Mouse (Mus musculus): Measurements from ENCODE around the gene F830045P16Rik.

Gene F830045P16Rik

GRCm38 (mm10) chr2:129536377-129536776 is at the start of gene F830045P16Rik:
TSS of gene F830045P16Rik (minus strand) at chr2:129536602.
- no peak for DNase-seq

GRCm38 (mm10) chr2:129585904-129586514 is 49.6 kb upstream of the F830045P16Rik start:
- no peak for DNase-seq

- DNase-seq: no peak
Observed at GRCm38 (mm10) chr2:129584905-129585304, 48.5 kb upstream of the F830045P16Rik start.

- DNase-seq: no peak
Observed at GRCm38 (mm10) chr2:129582261-129582660, 45.9 kb upstream of the F830045P16Rik start.

GRCm38 (mm10) chr2:129581826-129582225 is 45.4 kb upstream of the F830045P16Rik start:
- no peak for DNase-seq

- no peak for DNase-seq
Observed at GRCm38 (mm10) chr2:129580656-129581055, 44.3 kb upstream of the F830045P16Rik start.

GRCm38 (mm10) chr2:129576611-129577447 is 40.4 kb upstream of the F830045P16Rik start:
- no peak for DNase-seq

- no peak for DNase-seq
Observed at GRCm38 (mm10) chr2:129575113-129575512, 38.7 kb upstream of the F830045P16Rik start.

- no peak for DNase-seq
Observed at GRCm38 (mm10) chr2:129574395-129575046, 38.1 kb upstream of the F830045P16Rik start.

GRCm38 (mm10) chr2:129573701-129574273 is 37.4 kb upstream of the F830045P16Rik start:
- no peak for DNase-seq

- DNase-seq: no peak
Observed at GRCm38 (mm10) chr2:129569556-129569955, 33.2 kb upstream of the F830045P16Rik start.

GRCm38 (mm10) chr2:129569120-129569519 is 32.7 kb upstream of the F830045P16Rik start:
- no peak for DNase-seq

- no peak for DNase-seq
Observed at GRCm38 (mm10) chr2:129563944-129564709, 27.7 kb upstream of the F830045P16Rik start.

GRCm38 (mm10) chr2:129561796-129562195 is 25.4 kb upstream of the F830045P16Rik start:
- DNase-seq: no peak

GRCm38 (mm10) chr2:129558875-129559219 is 22.4 kb upstream of the F830045P16Rik start:
- no peak for DNase-seq

GRCm38 (mm10) chr2:129558008-129558874 is 21.8 kb upstream of the F830045P16Rik start:
- DNase-seq: no peak

GRCm38 (mm10) chr2:129556081-129556480 is 19.7 kb upstream of the F830045P16Rik start:
- no peak for DNase-seq

GRCm38 (mm10) chr2:129550781-129551180 is 14.4 kb upstream of the F830045P16Rik start:
- DNase-seq: no peak

- no peak for DNase-seq
Observed at GRCm38 (mm10) chr2:129549537-129550135, 13.2 kb upstream of the F830045P16Rik start.

GRCm38 (mm10) chr2:129546772-129547171 is 10.4 kb upstream of the F830045P16Rik start:
- no peak for DNase-seq

GRCm38 (mm10) chr2:129545596-129545995 is 9.2 kb upstream of the F830045P16Rik start:
- no peak for DNase-seq

Data from thymus, postnatal 14 days (tissue).